Mouse (Mus musculus) adrenal gland, adult 8-10 months (tissue): ENCODE measurements at regions not wholly inside any gene's neighbourhood (a gene's known extent, or its start where the extent isn't known, plus 50 kb on each side); places are given as distances from the start of the nearest gene placed in this dataset.

Experiments
- DNase-seq: peaks from one replicate; pipeline ENCODE4 v3.0.0; 2022

GRCm38 (mm10) chr15:36945309-36945708 is 62.3 kb downstream of the Zfp706 start:
- no peak for DNase-seq

GRCm38 (mm10) chr15:36944556-36945171 is 62.9 kb downstream of the Zfp706 start:
- no peak for DNase-seq

GRCm38 (mm10) chr15:36943492-36944112 is 64.0 kb downstream of the Zfp706 start:
- DNase-seq: no peak

- DNase-seq: no peak
Measured at GRCm38 (mm10) chr15:36942261-36942660, 65.3 kb downstream of the Zfp706 start.

- DNase-seq: no peak
Measured at GRCm38 (mm10) chr15:36941741-36942140, 65.8 kb downstream of the Zfp706 start.

GRCm38 (mm10) chr15:36939608-36940007 is 68.0 kb downstream of the Zfp706 start:
- no peak for DNase-seq

- DNase-seq: no peak
Measured at GRCm38 (mm10) chr15:36939153-36939552, 68.4 kb downstream of the Zfp706 start.

GRCm38 (mm10) chr15:36938511-36939150 is 68.9 kb downstream of the Zfp706 start:
- peak; percentile 86 for DNase-seq

GRCm38 (mm10) chr15:36937757-36938498 is 69.6 kb downstream of the Zfp706 start:
- DNase-seq: no peak

- no peak for DNase-seq
Measured at GRCm38 (mm10) chr15:36937067-36937657, 70.4 kb downstream of the Zfp706 start.

GRCm38 (mm10) chr15:36934801-36935200 is 72.8 kb downstream of the Zfp706 start:
- DNase-seq: no peak

GRCm38 (mm10) chr15:36933581-36933991 is 74.0 kb downstream of the Zfp706 start:
- no peak for DNase-seq

- no peak for DNase-seq
Measured at GRCm38 (mm10) chr15:36931460-36931859, 76.1 kb downstream of the Zfp706 start.

GRCm38 (mm10) chr15:36930433-36930832 is 77.1 kb downstream of the Zfp706 start:
- DNase-seq: no peak

- no peak for DNase-seq
Measured at GRCm38 (mm10) chr15:36929786-36930185, 77.8 kb downstream of the Zfp706 start.

GRCm38 (mm10) chr15:36929088-36929487 is 78.5 kb downstream of the Zfp706 start:
- no peak for DNase-seq

GRCm38 (mm10) chr15:36928678-36929077 is 78.9 kb downstream of the Zfp706 start:
- DNase-seq: no peak

GRCm38 (mm10) chr15:36927436-36927835 is 80.1 kb downstream of the Zfp706 start:
- no peak for DNase-seq

- DNase-seq: no peak
Measured at GRCm38 (mm10) chr15:36924171-36924570, 83.4 kb downstream of the Zfp706 start.

GRCm38 (mm10) chr15:36921384-36921783 is 86.2 kb downstream of the Zfp706 start:
- DNase-seq: no peak

- no peak for DNase-seq
Measured at GRCm38 (mm10) chr15:36920886-36921285, 86.7 kb downstream of the Zfp706 start.

GRCm38 (mm10) chr15:36919704-36920103 is 87.9 kb downstream of the Zfp706 start:
- no peak for DNase-seq

GRCm38 (mm10) chr15:36919209-36919608 is 88.4 kb downstream of the Zfp706 start:
- DNase-seq: no peak
